Mouse (Mus musculus): ENCODE data around the gene Mas1.

The Mas1 gene

DNA sequence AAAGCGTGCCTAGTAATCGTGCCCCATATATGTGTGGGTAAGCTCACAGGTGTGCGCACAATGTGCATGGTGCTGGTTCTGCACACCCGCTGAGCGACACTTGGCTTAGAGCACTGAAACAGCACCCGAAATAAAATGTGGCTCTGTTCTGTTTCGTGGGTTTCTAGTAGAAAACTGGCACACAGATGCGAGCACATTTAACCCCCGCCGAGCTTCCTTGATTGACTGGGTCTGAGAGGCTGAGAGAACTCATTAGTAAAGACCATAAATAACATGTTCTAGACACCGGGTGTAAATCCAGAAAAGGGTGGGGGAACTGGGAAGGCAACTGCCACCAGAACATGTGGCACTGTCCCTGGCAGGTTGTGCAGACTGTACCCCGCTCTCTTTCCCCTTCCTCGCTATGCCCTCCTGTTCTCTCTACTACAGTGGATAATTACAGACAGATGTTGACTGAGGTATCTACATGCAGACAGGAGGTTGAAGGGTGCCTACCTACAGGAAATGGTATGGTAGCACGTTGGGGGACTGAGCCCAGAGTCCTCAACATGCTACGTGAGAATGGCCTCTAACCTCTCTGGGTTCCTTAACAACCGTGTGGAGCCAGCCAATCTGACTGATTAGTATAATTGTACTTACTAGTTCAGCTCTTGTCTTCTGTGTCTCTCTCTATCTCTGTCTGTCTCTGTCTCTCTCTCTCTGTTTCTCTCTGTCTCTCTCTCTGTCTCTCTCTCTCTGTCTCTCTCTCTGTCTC lies 4.5 kb upstream of the Mas1 start:
- no peak for DNase-seq (ENCODE audit: extremely low spot score, low spot score)

- no peak for DNase-seq (ENCODE audit: extremely low spot score, low spot score)
These were observed 697 bp upstream of the Mas1 start for GRCm38 (mm10) chr17:12868640-12869039.

DNA sequence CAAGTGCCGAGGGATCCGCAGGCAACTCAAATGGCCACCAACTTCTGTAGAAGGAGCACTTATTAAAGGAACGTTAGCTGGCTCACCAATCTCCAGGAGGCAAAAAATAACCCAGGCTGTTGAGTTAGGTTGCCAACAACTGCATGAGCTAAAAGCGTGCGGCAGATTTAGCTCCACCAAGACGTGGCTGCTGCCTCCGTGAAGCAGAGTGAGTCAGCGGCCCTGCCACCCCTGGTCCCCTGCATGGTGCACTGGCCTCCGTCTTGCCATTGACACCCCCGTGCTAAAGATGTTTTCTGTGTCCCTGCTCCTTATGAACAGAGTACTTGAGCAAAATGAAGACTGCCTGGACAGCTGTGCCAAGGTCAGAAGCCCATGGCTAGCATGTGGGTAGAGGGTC lies 1.1 kb downstream of the Mas1 start:
- DNase-seq (ENCODE audit: extremely low spot score, low spot score): no peak

DNA sequence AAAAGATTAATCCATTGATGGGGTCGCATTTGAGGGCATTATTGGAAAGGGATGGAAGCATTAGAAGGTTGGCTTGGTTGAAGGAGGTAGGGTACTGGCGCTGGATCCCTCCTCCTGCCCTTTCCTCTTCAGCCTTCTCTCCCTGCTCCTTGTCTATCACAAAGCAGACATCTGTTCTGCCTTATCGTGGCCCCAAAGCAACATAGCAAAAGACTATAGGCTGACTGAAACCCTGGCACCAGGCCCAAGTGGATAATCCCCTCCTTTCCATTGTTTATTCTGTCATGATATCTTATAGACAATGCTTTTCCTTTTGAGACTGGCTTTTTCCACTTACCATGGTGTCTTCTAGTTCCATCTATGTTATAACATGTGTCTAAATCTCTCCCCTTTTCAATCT lies 2.5 kb downstream of the Mas1 start:
- DNase-seq (ENCODE audit: extremely low spot score, low spot score): no peak

DNA sequence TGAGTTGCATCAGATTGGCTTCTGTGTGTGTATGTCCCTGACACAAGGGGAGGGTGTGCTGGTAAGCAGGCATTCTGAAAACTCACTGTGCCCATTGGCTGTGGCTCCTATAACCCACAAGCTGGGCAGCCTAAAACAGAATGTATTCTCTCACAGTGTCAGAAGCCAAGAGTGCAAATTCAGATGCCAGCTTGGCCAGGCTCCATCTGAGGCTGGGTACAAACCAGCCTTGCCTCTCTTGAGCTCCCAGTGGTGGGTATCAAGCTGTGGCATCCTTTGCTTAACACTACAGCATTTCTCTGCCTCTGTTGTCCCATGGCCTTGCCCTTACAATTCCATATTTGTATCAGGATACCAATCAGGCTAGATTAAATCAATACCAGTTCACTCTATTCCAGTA lies 3.8 kb downstream of the Mas1 start:
- DNase-seq (ENCODE audit: extremely low spot score, low spot score): no peak

GRCm38 (mm10) chr17:12859006-12859520 lies 8.9 kb downstream of the Mas1 start:
- DNase-seq (ENCODE audit: extremely low spot score, low spot score): no peak

GRCm38 (mm10) chr17:12858072-12858471 lies 9.9 kb downstream of the Mas1 start:
- no peak for DNase-seq (ENCODE audit: extremely low spot score, low spot score)

GRCm38 (mm10) chr17:12857395-12857794 lies 10.5 kb downstream of the Mas1 start:
- DNase-seq (ENCODE audit: extremely low spot score, low spot score): no peak

DNA sequence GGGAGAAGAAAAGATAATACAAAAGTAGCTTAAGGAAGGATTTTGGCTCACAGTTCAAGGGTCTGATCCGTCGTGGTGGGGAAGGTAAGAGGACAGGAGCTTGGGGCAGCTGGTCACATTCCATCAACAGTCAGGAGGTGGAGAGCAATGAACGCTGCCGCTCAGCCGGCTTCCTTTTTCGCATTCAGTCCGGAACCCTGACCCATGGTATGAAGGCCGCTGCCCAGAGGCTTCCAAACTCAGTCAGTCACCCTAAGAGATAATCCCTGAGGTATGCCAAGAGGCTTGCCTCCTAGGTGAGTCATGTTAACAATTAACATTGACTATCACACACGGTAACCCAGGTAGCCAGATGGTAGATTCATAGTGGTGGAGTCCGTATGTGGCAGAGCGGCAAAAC lies 13.6 kb downstream of the Mas1 start:
- DNase-seq (ENCODE audit: extremely low spot score, low spot score): no peak

DNA sequence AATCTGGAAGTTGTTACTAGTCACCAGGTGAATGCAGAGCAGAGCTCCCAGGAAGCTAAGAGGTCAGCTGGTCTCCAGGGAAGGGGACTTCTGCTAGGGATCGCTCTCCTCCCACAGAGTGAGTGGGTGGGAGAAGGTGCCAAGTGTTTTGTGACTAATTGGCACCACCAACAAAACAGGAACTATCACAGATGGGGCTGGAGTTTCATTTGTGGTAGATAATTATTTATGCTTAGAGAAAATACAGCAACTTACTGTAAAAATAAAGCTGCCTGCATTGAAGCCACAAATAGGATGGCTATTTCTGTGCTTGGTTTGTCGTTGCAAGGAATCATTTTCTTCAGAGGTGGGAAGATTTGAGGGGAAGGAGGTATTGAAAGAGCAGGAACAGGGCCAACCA lies 14.1 kb downstream of the Mas1 start:
- no peak for DNase-seq (ENCODE audit: extremely low spot score, low spot score)

- no peak for DNase-seq (ENCODE audit: extremely low spot score, low spot score)
These were observed 16.3 kb downstream of the Mas1 start for GRCm38 (mm10) chr17:12851689-12852088.

- DNase-seq (ENCODE audit: extremely low spot score, low spot score): no peak
These were observed 18.1 kb downstream of the Mas1 start for GRCm38 (mm10) chr17:12849778-12850382.

GRCm38 (mm10) chr17:12847736-12848135 lies 20.2 kb downstream of the Mas1 start:
- DNase-seq (ENCODE audit: extremely low spot score, low spot score): no peak

GRCm38 (mm10) chr17:12846474-12846873 lies 21.5 kb downstream of the Mas1 start:
- no peak for DNase-seq (ENCODE audit: extremely low spot score, low spot score)

DNA sequence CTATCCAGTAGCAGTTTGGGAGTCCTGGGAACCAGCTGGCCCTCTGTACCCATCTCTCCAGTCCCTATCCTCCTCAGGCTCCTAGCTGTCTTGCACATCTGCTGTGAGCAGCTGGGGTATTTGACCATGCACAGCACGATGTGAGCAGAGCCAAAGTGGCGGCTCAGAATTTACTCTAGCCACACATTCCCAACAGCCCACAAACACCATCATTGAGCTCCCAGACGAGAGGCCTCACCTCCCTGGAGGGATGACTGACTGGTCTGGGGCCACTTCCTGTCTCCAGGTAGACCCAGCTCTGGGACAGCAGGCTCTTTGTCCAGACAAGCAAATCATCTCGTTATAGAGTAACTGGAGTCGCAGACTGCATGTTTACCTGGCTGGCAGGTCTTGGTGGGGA lies 22.1 kb downstream of the Mas1 start:
- no peak for DNase-seq (ENCODE audit: extremely low spot score, low spot score)

GRCm38 (mm10) chr17:12844540-12844939 lies 23.4 kb downstream of the Mas1 start:
- DNase-seq (ENCODE audit: extremely low spot score, low spot score): no peak

DNA sequence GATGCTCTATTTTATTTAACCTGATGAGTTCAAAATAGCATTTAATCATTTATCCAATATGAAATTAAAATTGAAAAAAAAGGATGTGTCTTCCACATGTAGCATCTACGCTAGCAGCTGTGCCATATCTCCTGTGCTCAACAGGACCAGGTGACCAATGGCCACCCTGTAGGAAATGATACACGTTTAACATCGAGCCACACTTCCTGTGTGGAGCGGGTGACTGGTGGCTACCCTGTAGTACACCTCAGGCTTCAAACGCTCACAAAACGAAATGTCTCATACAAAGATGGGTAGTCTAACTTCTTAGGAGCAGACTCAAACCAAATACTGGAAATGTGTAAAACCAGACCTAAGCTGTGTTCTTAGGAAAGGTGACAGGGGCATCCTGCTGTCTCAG lies 24.1 kb downstream of the Mas1 start:
- no peak for DNase-seq (ENCODE audit: extremely low spot score, low spot score)

GRCm38 (mm10) chr17:12839475-12840267 lies 28.3 kb downstream of the Mas1 start:
- DNase-seq (ENCODE audit: extremely low spot score, low spot score): no peak

DNA sequence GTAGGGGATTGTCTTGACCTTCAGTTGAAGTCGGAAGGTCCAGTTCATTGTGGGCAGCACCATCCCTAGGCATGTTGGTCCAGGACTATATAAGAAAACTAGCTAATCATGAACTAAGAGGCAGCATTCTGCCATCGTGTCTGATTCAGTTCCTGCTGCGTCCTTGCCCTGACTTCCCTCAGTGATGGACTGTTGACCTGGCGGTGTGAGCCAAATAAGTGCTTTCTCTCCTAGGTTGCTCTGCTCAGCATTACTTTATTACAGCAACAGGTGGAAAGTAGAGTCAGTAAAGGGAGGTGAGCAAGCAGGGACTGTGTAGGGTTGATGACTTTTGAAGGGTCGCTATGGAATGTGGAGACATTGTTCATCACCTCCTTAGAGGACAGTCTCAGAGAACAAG lies 32.2 kb downstream of the Mas1 start:
- no peak for DNase-seq (ENCODE audit: extremely low spot score, low spot score)

DNA sequence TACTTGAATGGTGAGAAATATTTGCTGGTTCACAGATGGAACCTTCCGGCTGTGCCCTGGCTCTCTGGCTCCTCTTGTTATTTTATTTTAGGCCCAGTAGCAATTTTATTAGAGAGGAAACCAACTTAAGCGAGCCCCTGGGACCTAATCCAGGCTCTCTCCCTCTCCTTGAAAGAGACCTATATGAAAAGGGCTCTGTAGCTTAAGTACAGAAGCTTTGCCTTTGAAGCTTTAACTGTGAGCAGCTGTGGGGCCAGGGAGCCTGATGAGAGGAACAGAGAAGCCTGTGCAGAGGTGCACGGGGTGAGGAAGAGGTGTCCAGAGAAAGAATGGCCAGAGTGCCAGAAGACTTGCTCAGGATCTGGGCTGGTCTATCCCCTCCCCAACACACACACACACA lies 33.1 kb downstream of the Mas1 start:
- no peak for DNase-seq (ENCODE audit: extremely low spot score, low spot score)

DNA sequence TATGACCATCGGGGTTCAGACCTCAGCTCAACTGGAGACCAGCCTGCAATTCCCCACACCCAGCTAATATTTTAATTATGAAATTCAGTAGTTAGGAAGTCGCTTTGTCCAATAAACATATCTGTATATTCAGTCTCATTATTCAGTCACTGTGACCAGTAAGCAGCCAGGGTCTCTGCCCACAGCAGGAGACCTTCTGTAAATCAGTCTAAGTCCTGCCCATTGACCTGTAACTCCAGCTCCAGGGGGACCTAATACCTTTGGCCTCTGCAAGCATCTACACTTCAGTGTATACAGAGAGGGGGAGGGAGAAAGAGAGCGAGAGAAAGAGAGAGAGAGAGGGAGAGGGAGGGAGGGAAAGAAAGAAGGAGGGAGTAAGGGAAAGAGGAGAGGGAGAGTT lies 33.6 kb downstream of the Mas1 start:
- DNase-seq (ENCODE audit: extremely low spot score, low spot score): no peak

GRCm38 (mm10) chr17:12832657-12833056 lies 35.3 kb downstream of the Mas1 start:
- no peak for DNase-seq (ENCODE audit: extremely low spot score, low spot score)
